Mouse (Mus musculus): ENCODE data around the gene Mboat7.
"Not testable (repeated sequence)": the region's sequence is repeated elsewhere in the genome, so short reads cannot be mapped to it uniquely, and the experiment has no call there.

Gene Mboat7

DNA sequence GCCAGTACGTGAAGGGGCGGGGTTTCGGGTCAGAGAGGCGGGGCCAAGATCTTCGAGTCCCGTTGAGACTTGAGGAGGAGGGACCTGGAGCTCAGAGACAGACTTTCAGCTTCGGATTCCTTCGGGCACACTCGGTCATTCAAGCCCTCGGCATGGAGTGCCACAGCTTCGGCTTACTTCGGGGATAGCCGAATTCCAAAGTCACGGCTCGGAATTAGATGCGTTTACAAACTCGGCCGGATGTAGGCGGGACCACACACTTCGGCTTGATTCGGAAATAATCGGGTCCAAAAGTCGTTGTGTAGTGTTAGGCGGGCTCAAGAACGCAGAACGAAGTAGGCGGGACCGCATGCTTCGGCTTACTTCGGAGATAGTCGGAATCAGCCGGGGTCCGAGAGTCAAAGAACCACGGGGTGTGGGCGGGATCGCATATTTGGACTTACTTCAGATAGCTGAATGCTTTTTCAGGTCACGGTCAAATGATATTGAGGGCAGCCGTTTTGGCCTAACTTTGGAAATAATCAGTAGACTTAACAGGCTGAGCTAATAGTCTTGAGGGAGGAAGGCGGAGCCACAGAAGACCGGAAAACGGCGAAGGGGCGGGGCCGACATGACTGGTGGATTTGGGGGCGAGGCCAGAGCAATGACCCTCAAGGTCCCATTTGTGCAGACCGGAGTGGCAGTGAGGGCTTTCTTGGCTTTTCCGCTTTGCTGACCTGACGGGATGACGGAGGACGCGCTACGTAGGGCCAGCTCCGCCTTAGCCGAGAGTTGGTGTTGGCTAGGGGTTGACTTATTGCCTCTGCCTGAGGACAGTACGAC, at the start of gene Mboat7:
Gene Mboat7 (minus strand): TSS at position 537 of the 822 bp plus-strand sequence.
- DNase-seq = peak; percentile 98

DNA sequence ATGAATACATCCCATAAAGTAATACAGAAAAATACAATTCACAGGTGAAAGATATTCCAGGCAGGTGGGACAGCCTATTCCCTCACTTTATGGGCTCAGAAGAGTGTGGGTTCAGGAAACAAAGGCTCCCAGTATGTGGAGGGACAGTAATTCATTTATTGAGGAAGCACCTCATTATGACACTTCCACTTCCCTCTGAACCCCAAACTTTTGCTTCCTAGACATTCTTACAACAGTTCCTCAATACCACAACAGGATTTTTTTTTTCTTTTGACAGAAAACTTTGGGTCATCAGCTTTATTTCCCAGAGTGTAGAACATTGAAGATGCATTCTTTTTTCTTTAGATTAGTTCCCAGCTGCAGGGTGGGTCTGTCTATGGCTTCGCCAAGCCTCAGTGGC, 39.4 kb upstream of the Mboat7 start:
- DNase-seq = not testable (repeated sequence)

DNA sequence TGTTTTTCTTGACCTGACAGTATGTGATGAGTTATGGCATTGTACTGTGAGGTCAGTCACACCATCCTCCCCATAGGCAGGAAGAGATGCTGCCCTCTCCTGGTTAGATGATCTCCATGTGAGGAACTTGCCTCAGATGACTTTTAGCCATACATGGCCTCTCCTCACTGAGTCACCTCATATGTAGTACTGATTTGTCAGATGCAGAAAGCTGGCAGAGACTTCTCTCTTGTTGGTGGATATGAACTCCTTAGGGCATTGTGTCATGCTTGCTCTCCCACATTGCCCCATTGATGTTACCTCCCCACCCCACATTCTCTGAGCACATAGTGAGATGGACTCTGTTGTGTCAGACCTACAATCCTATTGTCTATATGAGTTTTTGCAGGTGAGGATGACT, 32.1 kb upstream of the Mboat7 start:
- DNase-seq = not testable (repeated sequence)

DNA sequence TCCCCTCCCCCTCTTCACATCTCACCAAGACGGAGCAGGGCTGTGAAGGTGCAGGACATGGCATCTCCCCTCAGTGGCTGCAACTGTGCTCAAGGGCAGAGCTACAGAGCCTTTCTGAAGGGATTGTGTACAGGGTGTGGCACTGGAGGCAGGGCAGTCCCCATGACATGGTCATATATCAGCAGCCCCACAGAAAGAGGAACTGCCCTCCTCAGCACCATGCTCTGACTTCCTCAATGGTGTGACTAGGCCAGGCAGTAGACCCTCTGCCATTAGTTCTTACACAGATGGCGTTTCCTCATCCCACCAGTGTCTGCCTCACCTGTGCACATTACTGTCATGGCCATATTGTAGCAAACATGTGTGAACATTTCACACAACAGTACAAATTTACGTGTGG, 26.9 kb upstream of the Mboat7 start, which contains the start of gene Pirb:
Gene Pirb (minus strand): TSS at position 124 of the 400 bp plus-strand sequence.
- not testable (repeated sequence) for DNase-seq

DNA sequence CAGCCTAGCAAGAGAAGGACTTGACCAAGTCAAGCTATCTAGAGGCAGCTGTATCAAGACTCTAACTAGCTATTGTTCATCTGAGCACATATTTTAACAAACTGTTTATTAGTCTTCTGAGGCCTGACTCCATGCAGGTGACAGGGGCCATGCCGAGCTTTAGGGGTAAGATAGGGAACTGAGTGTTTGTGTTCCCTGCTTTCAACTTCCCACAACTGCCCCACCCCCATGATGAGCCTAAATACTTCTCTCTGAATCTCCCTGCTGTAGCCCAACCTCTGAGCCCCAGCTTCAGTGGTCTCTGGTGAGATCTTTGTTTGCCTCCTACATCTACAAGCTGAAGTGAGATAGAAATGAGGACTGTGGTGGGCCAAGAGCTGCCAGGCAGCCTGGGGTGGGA, 21.9 kb upstream of the Mboat7 start:
- no peak for DNase-seq

DNA sequence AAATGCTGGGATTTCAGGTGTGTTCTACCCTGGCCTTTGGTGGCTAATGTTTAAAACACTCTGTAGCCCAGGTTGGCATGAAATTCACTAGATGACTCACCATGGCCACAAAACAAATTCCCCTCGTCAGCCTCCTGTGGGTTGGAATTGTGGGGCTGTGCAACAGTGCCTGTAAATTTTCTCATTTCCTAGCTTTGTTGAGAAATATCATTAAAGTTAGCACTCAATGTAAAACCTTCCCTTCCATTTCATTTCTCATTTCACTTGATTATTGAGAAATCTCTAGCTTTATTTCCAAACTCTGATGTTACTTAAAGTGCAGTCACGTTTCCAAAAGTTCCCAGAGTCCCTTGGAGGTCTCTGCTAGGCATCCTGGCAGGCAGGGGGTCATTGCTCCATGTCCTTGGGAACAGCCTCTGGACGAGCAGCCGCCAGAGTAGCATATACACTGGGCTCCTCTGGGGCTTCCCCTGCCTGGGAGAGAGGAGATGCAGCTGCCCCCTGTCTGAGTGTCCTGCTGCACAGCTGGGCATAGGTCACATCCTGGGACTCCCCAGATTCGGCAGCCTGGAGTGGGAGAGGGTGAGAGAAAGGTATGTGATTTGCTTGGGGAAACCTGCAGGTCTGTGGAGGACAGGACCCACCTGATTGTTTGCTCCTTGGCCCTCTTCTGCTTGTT, 19.1 kb upstream of the Mboat7 start:
- no peak for DNase-seq

DNA sequence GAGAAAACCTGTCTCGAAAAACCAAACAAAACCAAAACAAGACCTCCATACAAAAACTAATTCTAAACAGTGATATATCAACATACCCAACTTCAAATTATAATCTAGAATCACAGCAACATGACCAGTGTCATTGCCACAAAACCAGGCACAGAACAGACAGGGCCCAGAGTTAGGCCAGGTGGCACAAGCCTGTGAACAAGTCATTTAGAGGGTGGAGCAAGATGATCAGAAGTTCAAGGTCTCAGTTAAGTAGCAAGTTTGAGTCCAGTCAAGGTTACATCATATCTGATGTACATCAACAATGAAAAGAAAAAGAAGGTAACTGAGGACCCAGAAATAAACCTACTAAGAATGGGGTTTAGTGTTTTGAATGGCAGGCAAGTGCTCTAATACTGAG, 15.7 kb upstream of the Mboat7 start:
- DNase-seq = no peak

DNA sequence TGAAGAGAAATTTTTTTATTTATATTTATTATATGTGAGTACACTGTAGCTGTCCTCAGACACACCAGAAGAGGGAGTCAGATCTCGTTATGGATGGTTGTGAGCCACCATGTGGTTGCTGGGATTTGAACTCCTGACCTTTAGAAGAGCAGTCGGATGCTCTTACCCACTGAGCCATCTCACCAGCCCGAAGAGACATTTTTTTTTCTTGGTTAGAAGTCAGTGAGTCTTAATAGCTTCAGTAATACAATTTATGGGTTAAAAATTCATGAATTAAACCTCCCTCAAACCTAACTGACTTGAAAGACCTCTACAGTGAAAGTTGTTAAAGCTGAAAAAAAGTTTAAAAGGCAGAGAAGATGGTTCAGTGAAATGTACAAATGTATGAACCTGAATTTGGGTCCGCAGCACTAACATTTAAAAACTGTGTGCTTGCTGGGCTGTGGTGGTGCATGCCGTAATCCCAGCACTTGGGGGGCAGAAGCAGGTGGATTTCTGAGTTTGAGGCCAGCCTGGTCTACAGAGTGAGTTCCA, 15.2 kb upstream of the Mboat7 start:
- DNase-seq = not testable (repeated sequence)

DNA sequence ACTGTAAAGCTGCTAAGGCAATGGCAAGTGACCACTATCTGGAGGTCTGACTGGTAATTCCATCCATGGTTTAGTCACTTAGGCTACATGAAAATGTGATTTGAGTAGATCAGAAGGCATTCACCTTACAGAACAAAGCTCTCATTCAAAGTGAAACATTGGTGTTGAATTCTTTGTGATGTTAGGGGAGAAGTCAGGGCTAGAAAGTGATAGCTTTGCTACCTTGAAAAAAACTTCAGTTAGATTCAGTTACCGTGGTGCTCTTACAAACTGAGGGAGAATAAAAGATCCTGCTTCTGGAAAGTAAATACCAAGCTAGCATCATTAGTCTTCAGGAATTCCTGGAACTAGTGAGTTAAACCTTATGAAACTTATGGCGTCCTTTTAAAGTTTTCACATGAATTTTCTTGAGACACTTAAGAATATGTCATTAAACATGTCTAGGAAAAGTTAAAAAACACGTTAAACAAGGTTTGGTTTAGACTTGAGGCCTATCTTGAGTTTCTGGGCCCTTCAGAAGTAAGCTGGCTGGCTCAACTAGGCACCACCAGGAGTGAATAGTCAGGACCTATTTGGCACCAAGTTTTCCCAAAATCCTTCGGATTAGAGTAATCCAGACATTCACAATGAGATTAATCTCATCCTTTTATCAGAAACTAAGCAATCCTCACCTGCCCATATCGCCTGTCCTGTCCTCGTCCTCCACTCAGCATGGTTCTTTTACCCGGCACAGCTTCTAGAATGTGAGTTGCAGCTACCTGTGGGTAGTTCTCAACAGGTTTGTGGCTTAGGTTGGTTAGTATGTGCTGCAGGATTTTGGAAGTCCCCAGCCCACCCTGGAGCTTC, 14.5 kb upstream of the Mboat7 start:
- DNase-seq = no peak

DNA sequence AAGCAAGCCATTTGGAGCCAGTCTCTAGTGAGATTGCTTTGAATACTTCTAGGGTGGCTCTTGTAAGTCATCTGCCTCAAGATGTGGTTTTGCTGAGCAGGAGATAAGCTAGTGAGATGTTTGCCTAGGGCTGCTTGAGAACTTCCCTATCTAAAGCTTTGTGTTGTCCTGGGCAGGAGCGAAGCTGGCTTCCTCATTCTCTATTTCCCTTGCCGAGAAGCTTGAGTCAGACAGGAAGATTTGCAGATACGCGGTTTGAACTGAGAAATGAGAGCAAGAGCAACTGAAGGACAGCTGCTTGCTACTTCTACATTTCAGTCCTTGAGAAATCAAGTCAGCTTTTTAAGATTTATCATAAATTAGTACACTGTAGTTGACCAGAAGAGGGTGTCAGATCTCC, 13.7 kb upstream of the Mboat7 start:
- DNase-seq = no peak

DNA sequence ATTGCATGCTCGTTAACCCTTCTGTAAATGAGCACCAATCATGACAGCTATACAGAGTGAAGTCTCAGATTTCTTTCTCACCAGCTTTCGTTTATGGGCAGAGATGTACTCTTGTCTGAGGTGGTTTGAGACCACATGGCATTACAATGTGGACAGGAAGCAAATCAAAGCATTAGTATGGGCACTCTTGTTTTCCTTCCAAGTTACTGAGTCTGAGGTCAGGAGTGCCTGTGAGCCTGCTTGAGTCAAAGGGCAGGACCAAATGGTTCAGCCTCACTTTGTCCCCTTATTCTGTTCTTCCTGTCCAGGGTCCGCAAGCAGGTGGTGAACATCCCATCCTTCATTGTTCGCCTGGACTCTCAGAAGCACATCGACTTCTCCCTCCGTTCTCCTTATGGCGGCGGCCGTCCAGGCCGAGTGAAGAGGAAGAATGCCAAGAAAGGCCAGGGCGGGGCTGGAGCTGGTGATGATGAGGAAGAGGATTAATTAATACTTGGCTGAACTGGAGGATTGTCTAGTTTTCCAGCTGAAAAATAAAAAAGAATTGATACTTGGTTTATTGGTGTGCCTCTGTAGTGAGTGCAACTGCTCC, 13.1 kb upstream of the Mboat7 start:
- peak; percentile 35 for DNase-seq

DNA sequence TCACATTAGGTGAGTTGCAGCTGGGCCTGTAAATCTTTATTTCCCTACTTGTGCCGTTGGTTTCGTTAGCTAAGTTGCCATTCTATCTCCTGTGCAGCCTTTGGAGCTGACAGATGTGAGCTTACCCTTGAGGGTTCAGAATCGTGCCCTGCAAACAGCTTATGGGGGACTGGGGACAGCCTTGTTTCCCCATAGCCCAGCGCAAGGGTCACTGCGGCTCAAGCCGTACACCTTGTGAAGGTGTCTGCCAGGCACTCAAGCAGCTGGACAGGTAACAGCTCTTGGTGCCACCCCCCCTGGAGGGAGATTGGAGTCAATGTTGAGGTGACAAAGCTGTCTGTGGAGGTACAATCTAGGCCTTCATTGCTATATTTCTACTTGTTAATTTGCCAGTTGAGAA, 12.6 kb upstream of the Mboat7 start:
- DNase-seq = peak; percentile 38

DNA sequence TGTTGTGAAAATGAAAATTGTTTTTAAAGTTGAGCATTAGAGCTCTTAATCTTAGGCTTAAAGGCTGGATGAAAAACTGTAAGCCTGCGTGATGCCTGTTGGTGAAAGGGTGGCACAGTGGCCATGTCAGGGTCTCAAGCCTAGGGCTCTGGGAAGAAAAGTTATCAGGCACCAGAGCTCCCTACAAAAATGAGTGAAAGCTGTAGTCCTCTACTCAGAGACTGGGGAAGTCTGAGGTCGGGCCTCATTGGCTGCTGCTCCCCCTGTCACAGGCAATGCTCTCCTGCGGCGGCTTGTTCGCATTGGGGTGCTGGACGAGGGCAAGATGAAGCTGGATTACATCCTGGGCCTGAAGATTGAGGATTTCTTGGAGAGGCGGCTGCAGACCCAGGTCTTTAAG, 12.1 kb upstream of the Mboat7 start:
- not testable (repeated sequence) for DNase-seq

DNA sequence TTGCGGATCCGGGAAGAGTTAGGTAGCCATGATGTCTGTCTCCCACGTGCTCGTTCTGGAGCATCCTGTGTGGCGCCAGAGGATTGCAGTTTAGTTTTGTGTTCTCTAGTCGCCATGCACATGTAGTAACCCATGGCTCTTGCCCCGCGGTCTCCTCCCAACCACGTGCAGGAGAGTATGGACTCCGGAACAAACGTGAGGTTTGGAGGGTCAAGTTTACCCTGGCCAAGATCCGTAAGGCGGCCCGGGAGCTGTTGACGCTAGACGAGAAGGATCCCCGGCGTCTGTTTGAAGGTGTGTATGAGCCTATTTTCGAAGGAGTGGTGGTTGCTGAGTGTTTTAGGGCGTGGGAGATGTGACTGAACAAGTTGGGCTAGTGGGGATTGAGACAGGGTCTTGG, 11.2 kb upstream of the Mboat7 start:
- DNase-seq = no peak

DNA sequence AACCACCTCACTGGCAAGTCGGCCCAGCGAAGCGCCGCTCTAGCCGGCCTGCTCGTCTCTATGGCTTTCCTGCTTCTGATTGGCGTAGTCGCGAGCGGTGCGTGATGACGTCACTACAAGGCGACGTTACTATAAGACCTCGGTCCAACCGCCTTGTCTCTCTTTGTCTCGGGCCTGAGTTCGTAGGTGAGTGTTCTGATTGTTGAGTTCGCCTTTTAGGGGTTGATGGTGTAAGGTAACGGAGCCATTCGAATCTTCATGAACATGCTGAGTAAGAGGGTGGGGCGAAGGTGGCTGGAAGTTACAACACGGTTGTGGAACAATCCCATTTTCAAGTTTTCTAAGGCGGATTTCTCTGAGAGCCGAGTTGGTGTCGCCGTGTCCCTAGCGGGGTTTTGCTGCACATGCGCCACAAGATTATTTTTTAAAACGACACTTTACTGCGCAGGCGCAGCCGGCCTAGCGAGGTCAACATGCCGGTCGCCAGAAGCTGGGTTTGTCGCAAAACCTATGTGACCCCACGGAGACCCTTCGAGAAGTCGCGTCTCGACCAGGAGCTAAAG, 10.6 kb upstream of the Mboat7 start, which contains the start of gene Rps9:
Gene Rps9 (plus strand): TSS at position 115 of the 563 bp plus-strand sequence.
- DNase-seq = peak; percentile 96

DNA sequence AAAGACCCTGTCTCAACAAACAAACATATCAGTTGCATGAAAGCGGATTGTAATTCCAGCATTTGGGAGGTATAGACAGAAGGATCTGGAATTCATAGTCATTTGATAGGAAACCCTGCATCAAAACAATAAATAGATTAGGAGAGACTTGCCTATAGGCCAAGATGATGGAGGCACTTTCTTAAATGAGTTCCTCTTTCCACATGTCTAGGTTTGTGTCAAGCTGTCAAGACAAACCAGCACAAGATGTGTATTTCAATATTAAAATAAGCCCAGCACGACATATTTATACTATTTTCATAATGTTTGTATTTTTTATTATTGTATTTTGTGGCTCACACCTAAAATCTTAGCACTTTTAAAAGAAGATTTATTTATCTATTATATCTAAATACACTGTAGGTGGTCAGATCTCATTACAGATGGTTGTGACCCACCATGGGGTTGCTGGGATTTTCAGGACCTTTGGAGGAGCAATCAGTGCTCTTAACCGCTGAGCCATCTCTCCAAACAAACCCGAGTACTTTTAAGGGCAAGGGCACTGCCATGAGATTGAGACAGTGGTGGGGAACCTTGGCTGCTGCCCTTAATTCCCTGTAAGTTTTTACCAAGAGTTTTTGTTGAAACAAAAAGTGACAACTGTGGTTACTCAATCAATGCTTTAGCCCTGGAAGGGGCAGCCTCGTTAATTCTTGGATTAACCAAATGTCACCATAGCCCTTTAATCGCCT, 10.0 kb upstream of the Mboat7 start:
- no peak for DNase-seq

DNA sequence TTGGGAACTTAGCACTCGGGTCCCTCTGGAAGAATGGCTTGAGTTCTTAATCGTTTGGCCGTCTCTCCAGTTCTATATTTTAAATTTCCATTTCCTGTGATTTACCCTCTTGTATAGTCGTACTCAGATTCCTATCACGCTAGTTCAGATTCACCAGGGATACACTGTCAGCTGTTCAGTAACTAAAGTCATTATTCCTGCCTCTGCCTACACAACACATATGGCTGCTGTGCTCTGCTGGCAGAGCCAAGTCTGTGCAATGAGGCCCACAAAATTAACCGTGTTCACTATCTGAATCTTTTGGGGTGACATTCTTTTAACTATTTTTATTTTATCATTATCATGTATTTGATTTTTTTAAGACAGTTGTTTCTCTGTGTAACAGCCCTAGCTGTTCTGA, 5.1 kb upstream of the Mboat7 start:
- DNase-seq = no peak

DNA sequence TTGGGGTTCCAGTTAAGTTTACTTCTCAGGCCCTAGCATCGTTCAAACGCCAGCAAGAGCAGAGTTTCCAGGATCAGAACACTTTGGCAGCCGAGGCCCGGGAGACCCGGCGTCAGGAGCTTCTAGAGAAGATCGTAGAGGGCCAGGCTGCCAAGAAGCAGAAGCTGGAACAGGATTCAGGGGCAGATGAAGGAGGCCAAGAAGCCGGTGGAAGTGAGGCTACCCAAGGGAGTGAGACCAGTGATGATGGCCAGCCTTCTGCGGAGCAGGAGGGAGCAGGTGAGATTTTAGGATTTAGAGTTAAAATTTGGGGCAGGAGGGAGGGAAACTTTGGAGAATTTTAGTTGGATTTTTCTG, 1.6 kb upstream of the Mboat7 start:
- DNase-seq = not testable (repeated sequence)

DNA sequence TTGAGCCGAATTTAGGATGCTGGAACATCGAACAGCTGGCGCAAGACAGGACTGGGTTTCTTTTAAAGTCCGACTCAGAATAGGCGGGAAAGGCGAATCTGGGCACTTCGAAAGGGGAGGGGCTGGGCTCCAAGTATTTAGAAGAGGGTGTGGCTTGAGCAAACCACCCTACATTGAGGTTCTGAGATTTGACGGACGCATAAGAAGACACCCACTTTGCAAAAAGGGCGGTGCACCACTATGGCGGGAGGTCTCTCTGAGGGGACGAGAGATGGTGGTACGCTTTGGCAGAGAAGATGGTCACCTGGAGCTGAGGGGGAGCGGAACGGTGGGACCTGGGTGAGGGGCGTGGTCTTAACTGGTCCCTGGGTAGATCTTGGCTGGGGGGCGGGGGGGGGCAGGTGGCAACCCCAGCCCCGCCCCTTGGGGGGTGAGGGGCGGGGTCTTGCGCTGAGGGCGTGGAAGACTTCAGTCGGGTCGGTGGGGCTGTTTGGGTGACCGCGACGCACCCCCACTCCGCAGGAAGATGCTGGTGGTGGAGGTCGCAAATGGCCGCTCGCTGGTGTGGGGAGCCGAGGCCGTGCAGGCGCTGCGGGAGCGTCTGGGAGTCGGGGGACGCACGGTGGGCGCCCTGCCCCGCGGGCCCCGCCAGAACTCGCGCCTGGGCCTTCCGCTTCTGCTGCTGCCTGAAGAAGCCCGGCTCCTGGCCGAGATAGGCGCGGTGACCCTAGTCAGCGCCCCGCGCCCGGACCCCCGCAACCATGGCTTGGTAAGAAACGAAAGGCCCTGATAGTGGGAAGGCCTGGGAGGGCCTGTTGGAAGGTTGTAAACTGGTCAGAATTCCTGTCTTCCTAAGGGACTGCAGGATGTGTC, 989 bp upstream of the Mboat7 start:
- DNase-seq = peak; percentile 74

DNA sequence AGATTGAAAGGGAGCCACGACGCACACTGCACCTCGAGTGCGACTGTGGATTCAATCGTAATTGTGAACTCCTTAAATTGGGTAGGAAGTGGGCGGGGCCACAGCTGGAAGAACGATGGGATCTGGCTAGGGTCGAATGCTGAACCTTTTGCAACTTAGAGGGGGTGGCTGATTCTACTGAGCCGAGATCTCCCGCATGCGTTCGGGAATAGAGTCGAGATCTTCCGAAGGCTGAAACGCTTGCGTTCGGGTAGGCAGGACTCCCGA, 419 bp upstream of the Mboat7 start:
- no peak for DNase-seq
